Mouse (Mus musculus): ENCODE results near the gene Hmgb4.

GRCm38 (mm10) chr4:128217991-128218595, 42.7 kb downstream of the Hmgb4 start:
- TF ChIP-seq CTCF (IDR thresholded peaks at IDR 0.05; ENCODE audit: low read depth, low read length) (no peak), POLR2A (IDR thresholded peaks at IDR 0.05; ENCODE audit: borderline replicate concordance, low read depth, low read length) (no peak)
